ENCODE assay signal across 8 mouse cellular contexts in genomic region chr7:45898125-45898524, GRCm38 (mm10). TPM values are rescaled to one million over a fixed set of nuclear protein-coding genes. Genes with fewer than 3 reads are reported as not detected.
DNase-seq lines count a peak whose midpoint lies in the region; ATAC-seq and TF ChIP-seq lines count a peak whose summit lies in the region.
"Not testable (repeated sequence)": the region's sequence is repeated elsewhere in the genome, so short reads cannot be mapped to it uniquely, and the experiment has no call there.

No protein-coding gene starts in this region.

- peak; percentile 66 for TF ChIP-seq CTCF in intestine, postnatal 0 days (IDR thresholded peaks at IDR 0.05; ENCODE audit: low read depth)

- not testable (repeated sequence) for H3K36me3 ChIP-seq in embryonic facial prominence, embryonic 11.5 days (replicated peaks; ENCODE audit: control insufficient read depth, insufficient read depth, low read depth, low read length); heart, embryonic 12.5 days; intestine, postnatal 0 days (ENCODE audit: control insufficient read depth, insufficient read depth); liver, embryonic 12.5 days; midbrain, embryonic 13.5 days; stomach, embryonic 15.5 days

- H3K9me3 ChIP-seq in embryonic facial prominence, embryonic 11.5 days (replicated peaks; ENCODE audit: control insufficient read depth, low read length); heart, embryonic 12.5 days (replicated peaks); intestine, postnatal 0 days (ENCODE audit: control insufficient read depth); liver, embryonic 12.5 days (replicated peaks); midbrain, embryonic 13.5 days; stomach, embryonic 15.5 days: not testable (repeated sequence)

- H3K27me3 ChIP-seq in embryonic facial prominence, embryonic 11.5 days (ENCODE audit: control insufficient read depth, insufficient read depth, low read length); heart, embryonic 12.5 days (replicated peaks); intestine, postnatal 0 days (replicated peaks; ENCODE audit: control insufficient read depth, insufficient read depth, low read length); midbrain, embryonic 13.5 days; stomach, embryonic 15.5 days (replicated peaks): not testable (repeated sequence)
- peaks cover 20% of the 10 kb centered on the region for H3K27me3 ChIP-seq in liver, embryonic 12.5 days (replicated peaks)

- H3K9ac ChIP-seq in embryonic facial prominence, embryonic 11.5 days (replicated peaks; ENCODE audit: low read length); heart, embryonic 12.5 days; intestine, postnatal 0 days (ENCODE audit: low read depth, low read length); liver, embryonic 12.5 days; midbrain, embryonic 13.5 days (replicated peaks); stomach, embryonic 15.5 days: not testable (repeated sequence)

- not testable (repeated sequence) for H3K27ac ChIP-seq in embryonic facial prominence, embryonic 11.5 days (replicated peaks; ENCODE audit: low read depth, low read length); heart, embryonic 12.5 days (ENCODE audit: poor library complexity, severe bottlenecking); intestine, postnatal 0 days (ENCODE audit: low read depth, low read length); midbrain, embryonic 13.5 days; stomach, embryonic 15.5 days
- peak overlapping the region; percentile 79 for H3K27ac ChIP-seq in liver, embryonic 12.5 days

- DNase-seq in 3T3-L1 (ENCODE audit: low read depth, low spot score), result peak; percentile 60
- DNase-seq in R1 (ENCODE audit: low read depth, low spot score), result peak; percentile 74
- peak; percentile 62 for DNase-seq in embryonic facial prominence, embryonic 11.5 days (ENCODE audit: low spot score)

- H3K4me2 ChIP-seq in embryonic facial prominence, embryonic 11.5 days (ENCODE audit: low read depth, low read length), result not testable (repeated sequence)
- peak overlapping the region; percentile 81 for H3K4me2 ChIP-seq in heart, embryonic 12.5 days
- peak overlapping the region; percentile 64 for H3K4me2 ChIP-seq in intestine, postnatal 0 days (replicated peaks; ENCODE audit: low read depth)
- H3K4me2 ChIP-seq in liver, embryonic 12.5 days, result peak overlapping the region; percentile 93
- peak overlapping the region; percentile 93 for H3K4me2 ChIP-seq in midbrain, embryonic 13.5 days (replicated peaks)
- peak overlapping the region; percentile 74 for H3K4me2 ChIP-seq in stomach, embryonic 15.5 days

- ATAC-seq in embryonic facial prominence, embryonic 11.5 days (replicated peaks; ENCODE audit: insufficient number of reproducible peaks, low FRiP score, low TSS enrichment, low read depth); heart, embryonic 12.5 days (ENCODE audit: insufficient number of reproducible peaks, low FRiP score); intestine, postnatal 0 days; liver, embryonic 12.5 days; midbrain, embryonic 13.5 days; stomach, embryonic 15.5 days (ENCODE audit: insufficient read depth, low FRiP score, low read depth): not testable (repeated sequence)

- not testable (repeated sequence) for H3K4me1 ChIP-seq in embryonic facial prominence, embryonic 11.5 days (ENCODE audit: control insufficient read depth, insufficient read depth, low read length); heart, embryonic 12.5 days (replicated peaks); intestine, postnatal 0 days (replicated peaks; ENCODE audit: control insufficient read depth, insufficient read depth, low read length); stomach, embryonic 15.5 days
- H3K4me1 ChIP-seq in liver, embryonic 12.5 days, result peaks cover 37% of the 10 kb centered on the region
- peaks cover 16% of the 10 kb centered on the region for H3K4me1 ChIP-seq in midbrain, embryonic 13.5 days (replicated peaks)

- 64% methylated on average over 4 of the region's 4 CpGs for WGBS in embryonic facial prominence, embryonic 11.5 days
- WGBS in heart, embryonic 12.5 days, result 65% methylated on average over 4 of the region's 4 CpGs
- WGBS in intestine, postnatal 0 days, result 47% methylated on average over 4 of the region's 4 CpGs
- WGBS in liver, embryonic 12.5 days (ENCODE audit: insufficient replicate concordance), result 42% methylated on average over 4 of the region's 4 CpGs
- 62% methylated on average over 4 of the region's 4 CpGs for WGBS in midbrain, embryonic 13.5 days
- 53% methylated on average over 4 of the region's 4 CpGs for WGBS in stomach, embryonic 15.5 days

- H3K4me3 ChIP-seq in embryonic facial prominence, embryonic 11.5 days (ENCODE audit: low read depth, low read length); heart, embryonic 12.5 days; intestine, postnatal 0 days (ENCODE audit: low read depth, low read length); midbrain, embryonic 13.5 days (replicated peaks): not testable (repeated sequence)
- H3K4me3 ChIP-seq in liver, embryonic 12.5 days, result peak overlapping the region; percentile 63
- peak overlapping the region; percentile 50; the same call in 1 of the 2 replicates for H3K4me3 ChIP-seq in stomach, embryonic 15.5 days (replicated peaks)

RNA-seq across cellular contexts. Expression of gene Tmem143, which starts 1.4 kb away (rescaled TPM):
- polyA plus RNA-seq in embryonic facial prominence, embryonic 11.5 days (2014; fragmentation: Nextera tagmentation; extraction: Ambion mirVana), result 2.7 and 3.9 TPM in 2 replicates
- 5.8 and 7.2 TPM in 2 replicates for polyA plus RNA-seq in heart, embryonic 12.5 days (2016; fragmentation: Nextera tagmentation; extraction: Ambion mirVana)
- polyA plus RNA-seq in intestine, postnatal 0 days (2015; fragmentation: Nextera tagmentation; extraction: Ambion mirVana), result 6.8 and 7.4 TPM in 2 replicates
- polyA plus RNA-seq in liver, embryonic 12.5 days (2016; fragmentation: Nextera tagmentation; extraction: Ambion mirVana), result 3.8 and 3.9 TPM in 2 replicates
- polyA plus RNA-seq in midbrain, embryonic 13.5 days (2015; fragmentation: Nextera tagmentation; extraction: Ambion mirVana), result 5.9 and 6.7 TPM in 2 replicates
- 5.8 and 6.8 TPM in 2 replicates for polyA plus RNA-seq in stomach, embryonic 15.5 days (2015; fragmentation: Nextera tagmentation; extraction: Ambion mirVana)

RNA-seq across cellular contexts. Expression of gene Syngr4, which starts 1.6 kb away (rescaled TPM):
- 0.85 and 1.0 TPM in 2 replicates for polyA plus RNA-seq in embryonic facial prominence, embryonic 11.5 days (2014; fragmentation: Nextera tagmentation; extraction: Ambion mirVana)
- 0.89 and 1.2 TPM in 2 replicates for polyA plus RNA-seq in heart, embryonic 12.5 days (2016; fragmentation: Nextera tagmentation; extraction: Ambion mirVana)
- 0.72 and 0.75 TPM in 2 replicates for polyA plus RNA-seq in intestine, postnatal 0 days (2015; fragmentation: Nextera tagmentation; extraction: Ambion mirVana)
- polyA plus RNA-seq in liver, embryonic 12.5 days (2016; fragmentation: Nextera tagmentation; extraction: Ambion mirVana), result 0.68 and 0.94 TPM in 2 replicates
- polyA plus RNA-seq in midbrain, embryonic 13.5 days (2015; fragmentation: Nextera tagmentation; extraction: Ambion mirVana), result 0.28 and 0.66 TPM in 2 replicates
- polyA plus RNA-seq in stomach, embryonic 15.5 days (2015; fragmentation: Nextera tagmentation; extraction: Ambion mirVana), result 0.80 and 1.1 TPM in 2 replicates

RNA-seq across cellular contexts. Expression of gene Grin2d, which starts 19.9 kb away (rescaled TPM):
- polyA plus RNA-seq in embryonic facial prominence, embryonic 11.5 days (2014; fragmentation: Nextera tagmentation; extraction: Ambion mirVana), result 0.13 and 0.18 TPM in 2 replicates
- polyA plus RNA-seq in heart, embryonic 12.5 days (2016; fragmentation: Nextera tagmentation; extraction: Ambion mirVana), result 0.37 and 0.42 TPM in 2 replicates
- polyA plus RNA-seq in intestine, postnatal 0 days (2015; fragmentation: Nextera tagmentation; extraction: Ambion mirVana), result 0.66 and 1.1 TPM in 2 replicates
- 0.17 and 0.24 TPM in 2 replicates for polyA plus RNA-seq in liver, embryonic 12.5 days (2016; fragmentation: Nextera tagmentation; extraction: Ambion mirVana)
- polyA plus RNA-seq in midbrain, embryonic 13.5 days (2015; fragmentation: Nextera tagmentation; extraction: Ambion mirVana), result 1.2 and 1.3 TPM in 2 replicates
- polyA plus RNA-seq in stomach, embryonic 15.5 days (2015; fragmentation: Nextera tagmentation; extraction: Ambion mirVana), result 0.64 and 0.67 TPM in 2 replicates

RNA-seq across cellular contexts. Expression of gene Emp3, which starts 23.1 kb away (rescaled TPM):
- 24.9 and 29.2 TPM in 2 replicates for polyA plus RNA-seq in embryonic facial prominence, embryonic 11.5 days (2014; fragmentation: Nextera tagmentation; extraction: Ambion mirVana)
- 63.1 and 69.0 TPM in 2 replicates for polyA plus RNA-seq in heart, embryonic 12.5 days (2016; fragmentation: Nextera tagmentation; extraction: Ambion mirVana)
- 82.4 and 83.3 TPM in 2 replicates for polyA plus RNA-seq in intestine, postnatal 0 days (2015; fragmentation: Nextera tagmentation; extraction: Ambion mirVana)
- polyA plus RNA-seq in liver, embryonic 12.5 days (2016; fragmentation: Nextera tagmentation; extraction: Ambion mirVana), result 61.6 and 68.2 TPM in 2 replicates
- polyA plus RNA-seq in midbrain, embryonic 13.5 days (2015; fragmentation: Nextera tagmentation; extraction: Ambion mirVana), result 24.4 and 27.3 TPM in 2 replicates
- 195 and 238 TPM in 2 replicates for polyA plus RNA-seq in stomach, embryonic 15.5 days (2015; fragmentation: Nextera tagmentation; extraction: Ambion mirVana)

RNA-seq across cellular contexts. Expression of gene Kdelr1, which starts 25.6 kb away (rescaled TPM):
- polyA plus RNA-seq in embryonic facial prominence, embryonic 11.5 days (2014; fragmentation: Nextera tagmentation; extraction: Ambion mirVana), result 85.2 and 85.7 TPM in 2 replicates
- polyA plus RNA-seq in heart, embryonic 12.5 days (2016; fragmentation: Nextera tagmentation; extraction: Ambion mirVana), result 53.4 and 55.5 TPM in 2 replicates
- polyA plus RNA-seq in intestine, postnatal 0 days (2015; fragmentation: Nextera tagmentation; extraction: Ambion mirVana), result 99.6 and 107 TPM in 2 replicates
- polyA plus RNA-seq in liver, embryonic 12.5 days (2016; fragmentation: Nextera tagmentation; extraction: Ambion mirVana), result 24.2 and 25.6 TPM in 2 replicates
- 36.1 and 44.8 TPM in 2 replicates for polyA plus RNA-seq in midbrain, embryonic 13.5 days (2015; fragmentation: Nextera tagmentation; extraction: Ambion mirVana)
- polyA plus RNA-seq in stomach, embryonic 15.5 days (2015; fragmentation: Nextera tagmentation; extraction: Ambion mirVana), result 72.0 and 79.7 TPM in 2 replicates
